Mouse (Mus musculus) intestine, postnatal 0 days (tissue): ENCODE results near the gene Ncs1. TPM values are rescaled to one million over a fixed set of nuclear protein-coding genes. Genes with fewer than 3 reads are reported as not detected.
A peak's percentile ranks its signal among the peaks of the same experiment; 100 is the strongest.

ENCODE experiments used
- ATAC-seq: fragments of 200-750 bp; cut with Nextera tagmentation; 2 replicates; pipeline ENCODE4 v1.8.0; 2017; ENCODE audit warnings: mild to moderate bottlenecking, moderate TSS enrichment, moderate library complexity
- H3K27ac ChIP-seq: fragments of 300-500 bp; sonication (generic); 2 replicates; pipeline ENCODE4 v1.5.1; 2014; ENCODE audit warnings: mild to moderate bottlenecking, low read depth, low read length, moderate library complexity
- H3K27me3 ChIP-seq: fragments of 300-500 bp; sonication (generic); replicated peaks from 2 replicates; pipeline ENCODE4 v1.6.1; 2014; ENCODE audit warnings: low read length, mixed read lengths; ENCODE audit not compliant: control insufficient read depth, insufficient read depth
- H3K36me3 ChIP-seq: fragments of 300-500 bp; sonication (generic); 2 replicates; pipeline ENCODE4 v1.6.1; 2014; ENCODE audit warnings: mild to moderate bottlenecking, moderate library complexity; ENCODE audit not compliant: control insufficient read depth, insufficient read depth
- H3K4me1 ChIP-seq: fragments of 300-500 bp; sonication (generic); replicated peaks from 2 replicates; pipeline ENCODE4 v1.6.1; 2014; ENCODE audit warnings: antibody characterized with exemption, low read length, mixed read lengths; ENCODE audit not compliant: control insufficient read depth, insufficient read depth
- H3K4me2 ChIP-seq: fragments of 300-500 bp; sonication (generic); replicated peaks from 2 replicates; pipeline ENCODE4 v1.6.1; 2014; ENCODE audit warnings: low read depth, mild to moderate bottlenecking, moderate library complexity
- H3K4me3 ChIP-seq: fragments of 300-500 bp; sonication (generic); 2 replicates; pipeline ENCODE4 v1.5.1; 2014; ENCODE audit warnings: low read depth, low read length
- H3K9ac ChIP-seq: fragments of 300-500 bp; sonication (generic); 2 replicates; pipeline ENCODE4 v1.6.1; 2014; ENCODE audit warnings: mild to moderate bottlenecking, low read depth, low read length
- H3K9me3 ChIP-seq: fragments of 300-500 bp; sonication (generic); 2 replicates; pipeline ENCODE4 v1.6.1; 2016; ENCODE audit warnings: mixed run types; ENCODE audit not compliant: control insufficient read depth
- CTCF ChIP-seq: sonication (generic); IDR thresholded peaks from 2 replicates; pipeline ENCODE4 v1.5.1; 2016; ENCODE audit warnings: low read depth, mild to moderate bottlenecking, control low read depth, antibody characterized with exemption, moderate library complexity
- WGBS: fragments of 180-500 bp; shearing (Covaris S2); extraction: QIAGEN DNeasy Blood & Tissue Kit; methylation state at CpG from one replicate; pipeline ENCODE4 v1.1.7; 2014; 5-methylcytosine and 5-hydroxymethylcytosine counted together
- polyA plus RNA-seq: library from polyadenylated mRNA; unstranded; fragments of >200 nt; fragmentation: Nextera tagmentation; extraction: Ambion mirVana; gene quantifications from 2 replicates; pipeline ENCODE4 v1.2.1, GENCODE M21; 2015

Gene Ncs1
- polyA plus RNA-seq, 1 experiment from 2014 or later, result 8.4 TPM

GRCm38 (mm10) chr2:31204677-31205076, 40.9 kb upstream of the Ncs1 start:
- no peaks in the 10 kb centered on the region for H3K9me3 ChIP-seq
- H3K4me1 ChIP-seq, result no peaks in the 10 kb centered on the region
- H3K36me3 ChIP-seq, result peaks cover 53% of the 10 kb centered on the region
- no peak overlapping the region for H3K4me3 ChIP-seq
- TF ChIP-seq CTCF, result no peak
- no peak overlapping the region; the same call in 1 of the 2 replicates for H3K27ac ChIP-seq
- no peak overlapping the region for H3K9ac ChIP-seq
- no peak overlapping the region for H3K4me2 ChIP-seq
- 90% methylated on average over 5 of the region's 5 CpGs for WGBS
- no peaks in the 10 kb centered on the region for H3K27me3 ChIP-seq
- no peak for ATAC-seq

GRCm38 (mm10) chr2:31206211-31206610, 39.4 kb upstream of the Ncs1 start:
- H3K27me3 ChIP-seq, result no peaks in the 10 kb centered on the region
- no peak overlapping the region for H3K27ac ChIP-seq
- no peaks in the 10 kb centered on the region for H3K9me3 ChIP-seq
- TF ChIP-seq CTCF, result no peak
- WGBS, result 74% methylated on average over 4 of the region's 4 CpGs
- H3K4me2 ChIP-seq, result no peak overlapping the region
- no peaks in the 10 kb centered on the region for H3K4me1 ChIP-seq
- H3K4me3 ChIP-seq, result no peak overlapping the region
- no peak overlapping the region for H3K9ac ChIP-seq
- ATAC-seq, result no peak
- peaks cover 61% of the 10 kb centered on the region for H3K36me3 ChIP-seq

DNA sequence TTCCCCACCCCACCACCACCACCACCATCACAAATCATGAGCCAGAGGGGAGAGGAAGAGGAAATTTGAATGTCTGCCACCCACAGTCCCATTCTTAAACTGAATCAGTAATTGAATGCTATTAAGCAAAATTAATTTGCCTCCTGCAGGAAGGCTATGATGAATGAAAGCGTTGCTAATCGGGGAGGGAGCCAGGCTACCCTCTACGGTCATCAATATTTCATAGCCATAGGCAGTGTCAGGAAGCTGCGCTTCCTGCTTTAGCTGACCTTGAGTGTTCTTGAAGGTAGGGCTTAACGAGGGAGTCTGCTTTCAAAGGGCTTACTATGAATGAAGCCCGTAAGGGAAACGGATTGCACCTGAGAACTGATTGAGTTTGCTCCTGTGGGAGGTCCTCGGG, 38.7 kb upstream of the Ncs1 start:
- ATAC-seq, result no peak
- Histone ChIP-seq H3K4me1 (no peaks in the 10 kb centered on the region), H3K27me3 (no peaks in the 10 kb centered on the region), H3K4me3 (no peak overlapping the region), H3K9ac (no peak overlapping the region), H3K4me2 (no peak overlapping the region), H3K36me3 (peaks cover 59% of the 10 kb centered on the region), H3K27ac (no peak overlapping the region), H3K9me3 (no peaks in the 10 kb centered on the region)
- TF ChIP-seq CTCF, result no peak
- WGBS, result 71% methylated on average over 8 of the region's 8 CpGs

DNA sequence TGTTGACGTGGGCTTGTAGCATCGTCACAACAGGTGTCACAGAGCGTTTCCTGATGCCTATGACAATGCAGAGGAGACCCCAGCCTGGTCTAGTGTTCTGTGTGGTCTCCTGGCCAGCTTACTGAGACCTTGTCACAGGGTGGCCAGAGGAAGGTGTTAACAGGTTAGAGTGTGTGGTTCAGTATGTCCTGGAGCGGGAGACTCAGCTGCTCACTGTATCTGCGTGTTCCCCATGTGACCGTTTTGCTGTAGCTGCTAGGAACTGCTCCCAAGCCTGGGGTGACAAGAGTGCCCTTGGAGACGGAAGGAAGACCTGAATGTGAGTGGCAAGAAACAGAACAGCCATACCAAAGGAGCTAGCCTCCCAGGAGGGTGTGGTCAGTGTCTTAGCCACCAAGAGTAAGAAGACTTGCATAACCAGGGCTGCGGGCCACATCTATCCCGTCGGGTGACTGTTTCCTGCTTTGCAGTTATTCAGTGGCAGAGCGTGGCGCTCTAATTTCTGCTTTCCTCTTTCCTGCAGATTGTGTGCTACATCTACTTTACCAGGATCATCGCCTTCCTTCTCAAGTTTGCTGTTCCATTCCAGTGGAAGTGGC, 37.0 kb upstream of the Ncs1 start:
- no peak overlapping the region for H3K9ac ChIP-seq
- H3K4me3 ChIP-seq, result no peak overlapping the region
- 78% methylated on average over 13 of the region's 13 CpGs for WGBS
- H3K4me1 ChIP-seq, result no peaks in the 10 kb centered on the region
- no peaks in the 10 kb centered on the region for H3K9me3 ChIP-seq
- TF ChIP-seq CTCF, result no peak
- no peak overlapping the region for H3K27ac ChIP-seq
- H3K36me3 ChIP-seq, result peaks cover 72% of the 10 kb centered on the region
- H3K27me3 ChIP-seq, result no peaks in the 10 kb centered on the region
- ATAC-seq, result no peak
- no peak overlapping the region for H3K4me2 ChIP-seq

GRCm38 (mm10) chr2:31209525-31209924, 36.1 kb upstream of the Ncs1 start:
- Histone ChIP-seq H3K27ac (no peak overlapping the region), H3K27me3 (no peaks in the 10 kb centered on the region), H3K4me1 (no peaks in the 10 kb centered on the region), H3K36me3 (peaks cover 75% of the 10 kb centered on the region), H3K4me3 (no peak overlapping the region), H3K4me2 (no peak overlapping the region), H3K9me3 (no peaks in the 10 kb centered on the region), H3K9ac (no peak overlapping the region)
- peak; percentile 46 for TF ChIP-seq CTCF
- 80% methylated on average over 4 of the region's 4 CpGs for WGBS
- ATAC-seq, result peak; percentile 25; the same call in 1 of the 2 replicates

DNA sequence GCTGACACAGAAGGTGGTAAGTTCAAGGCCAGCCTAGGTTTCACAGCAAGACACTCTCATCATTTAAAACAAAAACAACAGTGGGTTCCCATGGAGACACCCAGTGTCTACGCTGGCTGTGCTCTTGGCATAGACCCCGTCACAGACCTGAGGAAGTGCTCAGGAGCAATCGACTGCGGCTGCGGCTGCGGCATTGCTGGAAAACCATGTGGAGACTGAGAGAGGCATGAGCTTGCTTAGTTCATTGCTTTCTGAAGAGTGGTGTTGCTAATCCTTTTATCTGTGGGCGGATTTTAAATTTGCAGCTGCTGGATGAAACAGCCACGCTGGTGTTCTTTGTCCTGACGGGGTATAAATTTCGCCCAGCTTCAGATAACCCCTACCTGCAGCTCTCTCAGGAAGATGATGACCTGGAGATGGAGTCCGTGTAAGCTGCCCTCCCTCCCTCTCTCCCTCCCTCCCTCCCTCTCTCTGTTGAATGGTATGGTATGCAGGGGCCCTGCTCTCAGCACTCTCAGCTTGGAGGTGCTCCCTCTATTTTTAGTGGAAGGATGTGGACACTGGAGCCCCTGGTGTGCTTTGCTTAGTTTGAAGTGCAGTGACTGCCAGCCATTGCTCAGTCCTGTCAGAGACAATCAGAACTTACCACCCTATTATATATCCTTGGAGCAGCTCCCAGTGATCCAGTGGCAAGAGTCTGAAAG, 35.3 kb upstream of the Ncs1 start:
- 69% methylated on average over 11 of the region's 11 CpGs for WGBS
- Histone ChIP-seq H3K36me3 (peaks cover 82% of the 10 kb centered on the region), H3K4me3 (no peak overlapping the region), H3K9ac (no peak overlapping the region), H3K9me3 (no peaks in the 10 kb centered on the region), H3K4me2 (no peak overlapping the region), H3K27ac (no peak overlapping the region), H3K27me3 (no peaks in the 10 kb centered on the region), H3K4me1 (no peaks in the 10 kb centered on the region)
- TF ChIP-seq CTCF, result no peak
- ATAC-seq, result no peak
